Mouse (Mus musculus) hindbrain, embryonic 16.5 days (tissue): ENCODE measurements at regions not wholly inside any gene's neighbourhood (a gene's known extent, or its start where the extent isn't known, plus 50 kb on each side); places are given as distances from the start of the nearest gene placed in this dataset.

Experiments used
- ATAC-seq: fragments of 200-750 bp; cut with Nextera tagmentation; 2 replicates; pipeline ENCODE4 v1.8.0; 2017; ENCODE audit warnings: moderate TSS enrichment, moderate library complexity
- H3K27ac ChIP-seq: fragments of 300-500 bp; sonication (generic); 2 replicates; pipeline ENCODE4 v1.5.1; 2014; ENCODE audit warnings: low read depth, mild to moderate bottlenecking, control low read depth, low read length, moderate library complexity
- H3K27me3 ChIP-seq: fragments of 300-500 bp; sonication (generic); replicated peaks from 2 replicates; pipeline ENCODE4 v1.6.1; 2014; ENCODE audit warnings: low read length; ENCODE audit not compliant: control insufficient read depth, insufficient read depth
- H3K36me3 ChIP-seq: fragments of 300-500 bp; sonication (generic); 2 replicates; pipeline ENCODE4 v1.6.1; 2014; ENCODE audit warnings: mild to moderate bottlenecking, low read length, moderate library complexity, mixed read lengths; ENCODE audit not compliant: control insufficient read depth, insufficient read depth
- H3K4me1 ChIP-seq: fragments of 300-500 bp; sonication (generic); 2 replicates; pipeline ENCODE4 v1.6.1; 2014; ENCODE audit warnings: low read depth, low read length; ENCODE audit not compliant: control insufficient read depth, insufficient read depth
- H3K4me2 ChIP-seq: fragments of 300-500 bp; sonication (generic); 2 replicates; pipeline ENCODE4 v1.6.1; 2014; ENCODE audit warnings: mild to moderate bottlenecking, low read length, control low read depth, moderate library complexity
- H3K4me3 ChIP-seq: fragments of 300-500 bp; sonication (generic); 2 replicates; pipeline ENCODE4 v1.5.1; 2014; ENCODE audit warnings: mild to moderate bottlenecking, low read length, control low read depth, moderate library complexity
- H3K9ac ChIP-seq: fragments of 300-500 bp; sonication (generic); 2 replicates; pipeline ENCODE4 v1.6.1; 2014; ENCODE audit warnings: low read depth, mild to moderate bottlenecking, control low read depth, low read length, moderate library complexity
- H3K9me3 ChIP-seq: fragments of 300-500 bp; sonication (generic); 2 replicates; pipeline ENCODE4 v1.6.1; 2014; ENCODE audit warnings: mild to moderate bottlenecking, low read length, moderate library complexity; ENCODE audit not compliant: control insufficient read depth
- whole genome bisulfite sequencing: fragments of 180-500 bp; shearing (Covaris S2); extraction: QIAGEN DNeasy Blood & Tissue Kit; methylation state at CpG from one replicate; pipeline ENCODE4 v1.1.7; 2014; 5-methylcytosine and 5-hydroxymethylcytosine counted together

GRCm38 (mm10) chr19:28157196-28157595 is 146.2 kb upstream of the Rfx3 start:
- WGBS = 77% methylated on average over 3 of the region's 3 CpGs
- no peaks in the 10 kb centered on the region for H3K27me3 ChIP-seq
- H3K27ac ChIP-seq = no peak overlapping the region
- no peaks in the 10 kb centered on the region for H3K36me3 ChIP-seq
- no peak overlapping the region for H3K4me2 ChIP-seq
- no peaks in the 10 kb centered on the region for H3K9me3 ChIP-seq
- ATAC-seq = no peak
- H3K4me1 ChIP-seq = no peaks in the 10 kb centered on the region
- H3K9ac ChIP-seq = no peak overlapping the region
- no peak overlapping the region for H3K4me3 ChIP-seq

GRCm38 (mm10) chr19:28137581-28137980 is 126.6 kb upstream of the Rfx3 start:
- Histone ChIP-seq H3K27me3 (no peaks in the 10 kb centered on the region), H3K9me3 (no peaks in the 10 kb centered on the region), H3K4me2 (no peak overlapping the region), H3K36me3 (no peaks in the 10 kb centered on the region), H3K4me1 (no peaks in the 10 kb centered on the region), H3K4me3 (no peak overlapping the region), H3K27ac (no peak overlapping the region), H3K9ac (no peak overlapping the region)
- 81% methylated on average over 10 of the region's 10 CpGs for WGBS
- ATAC-seq = no peak

- Histone ChIP-seq H3K9me3 (no peaks in the 10 kb centered on the region), H3K4me2 (no peak overlapping the region), H3K4me3 (no peak overlapping the region), H3K27me3 (no peaks in the 10 kb centered on the region), H3K4me1 (no peaks in the 10 kb centered on the region), H3K27ac (no peak overlapping the region), H3K9ac (no peak overlapping the region), H3K36me3 (no peaks in the 10 kb centered on the region)
- WGBS = 17% methylated on average over 1 of the region's 1 CpGs
- no peak for ATAC-seq
Measured at GRCm38 (mm10) chr19:28134806-28135205, 123.8 kb upstream of the Rfx3 start.

GRCm38 (mm10) chr19:28111263-28112180 is 100.6 kb upstream of the Rfx3 start:
- no peaks in the 10 kb centered on the region for H3K9me3 ChIP-seq
- H3K4me3 ChIP-seq = no peak overlapping the region
- 82% methylated on average over 10 of the region's 10 CpGs for WGBS
- no peak overlapping the region for H3K9ac ChIP-seq
- H3K4me2 ChIP-seq = no peak overlapping the region
- H3K4me1 ChIP-seq = no peaks in the 10 kb centered on the region
- ATAC-seq = no peak
- H3K27ac ChIP-seq = no peak overlapping the region
- H3K36me3 ChIP-seq = no peaks in the 10 kb centered on the region
- no peaks in the 10 kb centered on the region for H3K27me3 ChIP-seq

GRCm38 (mm10) chr19:28095620-28096019 is 84.7 kb upstream of the Rfx3 start:
- WGBS = 19% methylated on average over 9 of the region's 9 CpGs
- Histone ChIP-seq H3K36me3 (no peaks in the 10 kb centered on the region), H3K4me3 (no peak overlapping the region), H3K9ac (peak overlapping the region; percentile 22; the same call in 1 of the 2 replicates), H3K9me3 (no peaks in the 10 kb centered on the region), H3K4me2 (peak overlapping the region; percentile 6; the same call in 1 of the 2 replicates), H3K27me3 (no peaks in the 10 kb centered on the region), H3K4me1 (peaks cover 5% of the 10 kb centered on the region), H3K27ac (no peak overlapping the region)
- ATAC-seq = peak; percentile 73

GRCm38 (mm10) chr19:28092252-28092651 is 81.3 kb upstream of the Rfx3 start:
- H3K4me2 ChIP-seq = no peak overlapping the region
- H3K9ac ChIP-seq = no peak overlapping the region
- H3K4me1 ChIP-seq = peaks cover 11% of the 10 kb centered on the region
- H3K36me3 ChIP-seq = no peaks in the 10 kb centered on the region
- H3K9me3 ChIP-seq = no peaks in the 10 kb centered on the region
- ATAC-seq = no peak
- 87% methylated on average over 6 of the region's 6 CpGs for WGBS
- no peaks in the 10 kb centered on the region for H3K27me3 ChIP-seq
- no peak overlapping the region for H3K27ac ChIP-seq
- no peak overlapping the region for H3K4me3 ChIP-seq

GRCm38 (mm10) chr19:28087607-28088546 is 76.9 kb upstream of the Rfx3 start:
- Histone ChIP-seq H3K4me3 (no peak overlapping the region), H3K27me3 (no peaks in the 10 kb centered on the region), H3K9ac (no peak overlapping the region), H3K4me2 (no peak overlapping the region), H3K27ac (peak overlapping the region; percentile 69), H3K4me1 (peaks cover 12% of the 10 kb centered on the region), H3K36me3 (no peaks in the 10 kb centered on the region), H3K9me3 (no peaks in the 10 kb centered on the region)
- ATAC-seq = peak; percentile 90
- 42% methylated on average over 12 of the region's 12 CpGs for WGBS

- WGBS = 83% methylated on average over 3 of the region's 3 CpGs
- ATAC-seq = no peak
- no peaks in the 10 kb centered on the region for H3K4me1 ChIP-seq
Measured at GRCm38 (mm10) chr19:28070386-28070785, 59.4 kb upstream of the Rfx3 start.

More at GRCm38 (mm10) chr19:28070386-28070785, 59.4 kb upstream of the Rfx3 start:
- no peak overlapping the region for H3K9ac ChIP-seq
- H3K27me3 ChIP-seq = no peaks in the 10 kb centered on the region
- H3K9me3 ChIP-seq = no peaks in the 10 kb centered on the region
- no peaks in the 10 kb centered on the region for H3K36me3 ChIP-seq
- H3K4me2 ChIP-seq = no peak overlapping the region
- H3K27ac ChIP-seq = no peak overlapping the region
- no peak overlapping the region for H3K4me3 ChIP-seq
